Mouse (Mus musculus): ENCODE data around the gene Gm10645.

- no peak for TF ChIP-seq CTCF (IDR thresholded peaks at IDR 0.05; ENCODE audit: borderline replicate concordance, extremely low read depth, insufficient read depth, insufficient read length)
- TF ChIP-seq POLR2A (IDR thresholded peaks at IDR 0.05; ENCODE audit: borderline replicate concordance, extremely low read depth, insufficient read depth, insufficient read length, poor library complexity, severe bottlenecking) = no peak
Measured at GRCm38 (mm10) chr8:83141358-83141757, 24.6 kb downstream of the Gm10645 start.
